Mouse (Mus musculus) monocyte, adult 59 days (primary cell): ENCODE data around the gene S100a10. TPM values are rescaled to one million over a fixed set of nuclear protein-coding genes. Genes with fewer than 3 reads are reported as not detected.

ENCODE experiments used
- total RNA-seq, 2 experiments: library from RNA; stranded (reverse); gene quantifications; one replicate each; pipeline ENCODE4 v1.2.4; 2023

Gene S100a10
- total RNA-seq = 100 to 1,000 TPM; 469 to 546 TPM

DNA sequence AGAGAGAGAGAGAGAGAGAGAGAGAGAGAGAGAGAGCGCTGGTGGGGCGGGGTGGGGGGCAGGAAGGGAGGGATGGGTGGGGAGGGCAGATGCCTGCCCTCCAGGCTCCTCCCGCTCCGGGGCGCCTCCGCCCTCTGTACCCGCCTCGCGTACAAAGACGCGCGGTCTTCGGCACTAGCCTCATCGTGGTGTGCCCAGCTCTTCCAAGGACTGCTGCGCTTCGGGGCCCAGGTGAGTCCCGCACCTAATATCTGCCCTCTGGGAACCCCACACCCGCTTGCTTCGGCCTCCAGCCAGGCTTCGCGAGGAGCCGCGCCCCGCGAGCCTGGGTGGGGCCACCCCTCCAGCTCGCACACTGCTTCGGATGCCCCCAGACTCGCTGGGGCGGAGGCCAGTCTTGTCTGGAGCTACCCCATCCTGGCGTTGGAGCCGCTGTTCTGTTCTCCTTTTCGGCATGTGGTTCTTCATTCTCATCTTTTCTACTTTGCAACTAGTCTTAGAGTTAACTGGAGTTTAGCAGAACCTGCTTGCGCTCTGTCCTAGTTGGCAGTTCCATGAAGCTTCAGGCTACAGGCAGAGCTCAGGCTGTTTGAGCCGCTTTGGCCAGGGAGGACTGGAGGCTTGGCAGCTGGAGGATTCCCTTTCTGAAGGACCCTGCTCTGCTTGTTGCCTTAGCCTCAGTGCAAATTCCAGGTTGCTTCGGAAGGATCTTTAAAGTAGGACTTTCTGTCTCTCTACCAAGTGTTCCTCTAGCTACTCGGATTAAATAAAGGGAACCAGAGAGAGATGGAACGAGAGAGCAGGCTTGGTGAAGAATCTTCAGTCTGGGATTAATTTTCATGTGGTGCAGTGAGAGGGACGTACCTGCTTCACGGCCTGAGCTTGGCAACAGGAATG lies at the start of gene S100a10:
Gene S100a10, plus strand, starts transcription at position 100 of the 897 bp plus-strand sequence.

DNA sequence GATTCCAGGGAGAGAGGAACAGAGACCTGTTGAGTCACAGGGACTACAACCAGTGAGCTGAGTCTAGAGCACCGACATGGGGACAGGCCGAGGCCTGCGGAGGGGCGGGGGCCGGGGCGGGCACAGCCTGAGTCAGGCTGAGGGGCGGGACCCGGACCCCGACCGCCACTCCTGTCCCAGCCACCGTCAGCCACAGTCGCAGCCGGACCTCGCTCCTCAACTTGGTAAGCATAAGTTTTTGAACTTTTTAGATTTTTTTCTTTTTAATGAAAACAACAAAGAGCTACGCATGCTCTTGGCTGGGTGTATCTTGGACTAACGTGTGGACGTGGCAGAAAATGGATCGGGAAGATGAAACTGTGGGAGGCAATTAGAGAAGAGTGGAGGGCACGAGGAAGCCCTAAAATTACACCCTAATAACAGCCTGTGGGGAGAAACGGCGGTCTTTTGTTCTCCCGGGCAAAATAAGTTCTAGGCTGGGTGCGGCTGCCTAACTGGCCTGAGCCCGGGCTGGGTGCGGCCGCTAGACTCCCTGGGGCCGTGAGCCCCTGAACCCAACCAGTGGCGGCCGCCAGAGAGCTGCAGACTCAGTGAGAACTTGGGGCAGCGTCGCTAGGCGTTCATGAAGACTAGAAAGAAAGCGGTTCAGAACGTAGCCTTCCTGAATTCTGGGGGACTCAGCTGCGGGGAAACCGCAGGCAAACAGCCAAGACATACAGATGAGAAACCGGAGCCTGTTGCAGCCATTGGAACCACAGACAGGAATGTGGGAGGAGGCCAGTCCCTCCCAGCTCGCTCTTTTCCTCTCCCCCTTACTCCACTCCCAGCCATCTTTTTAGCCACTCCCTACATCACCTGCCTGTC lies 34.3 kb upstream of the S100a10 start, which contains the start of gene S100a11:
Gene S100a11, plus strand, starts transcription at position 159 of the 864 bp plus-strand sequence.

Other genes with a start within 250 kb of the S100a10 start
- gene Hrnr, start 235.3 kb upstream of the S100a10 start, total RNA-seq = not detected
- not detected for gene Rptn, start 161.4 kb upstream of the S100a10 start, total RNA-seq
- gene Tchh, start 112.8 kb upstream of the S100a10 start, total RNA-seq = 1 to 10 TPM; 2.1 to 2.3 TPM
- gene Tchhl1, start 86.3 kb upstream of the S100a10 start, total RNA-seq = not detected
- 1,000 to 10,000 TPM; 1,053 to 1,322 TPM for gene S100a11, start 34.6 kb upstream of the S100a10 start, total RNA-seq
- gene Tdpoz2, start 97.6 kb downstream of the S100a10 start, total RNA-seq = not detected
- not detected for gene Tdpoz1, start 121.2 kb downstream of the S100a10 start, total RNA-seq
- not detected for gene Gm37596, start 138.0 kb downstream of the S100a10 start, total RNA-seq
- gene Gm5773, start 217.9 kb downstream of the S100a10 start, total RNA-seq = not detected
- not detected for gene Tdpoz4, start 241.3 kb downstream of the S100a10 start, total RNA-seq